Mouse (Mus musculus): ENCODE measurements around the gene Ap1m2. TPM values are rescaled to one million over a fixed set of nuclear protein-coding genes. Genes with fewer than 3 reads are reported as not detected.

The Ap1m2 gene
- total and polyA plus RNA-seq, 3 experiments = 1.0 TPM; not detected in 2

DNA sequence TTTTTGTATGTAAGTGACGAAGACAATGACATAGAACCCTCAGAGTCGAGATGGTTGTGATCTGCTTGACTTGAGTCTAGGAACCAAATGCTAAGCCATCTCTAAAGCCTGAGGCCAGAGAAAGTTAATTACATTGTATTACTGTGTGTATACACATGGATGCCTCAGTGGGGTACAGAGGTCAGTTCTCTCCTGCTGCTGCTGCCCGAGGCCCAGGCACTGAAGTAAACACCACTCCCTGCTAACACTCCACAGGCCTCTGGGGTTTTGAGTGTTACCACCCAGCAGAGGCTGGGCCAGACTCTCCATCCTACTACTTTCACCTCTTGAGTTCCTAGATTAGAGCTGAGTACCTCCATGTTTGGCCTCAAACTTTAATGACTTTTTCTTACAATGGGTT lies 28.1 kb downstream of the Ap1m2 start:
- H3K36me3 ChIP-seq (ENCODE audit: control insufficient read depth, insufficient read depth, low read length) = peaks cover 4% of the 10 kb centered on the region
- H3K79me2 ChIP-seq (replicated peaks; ENCODE audit: control insufficient read depth, insufficient read depth, low read length) = no peaks in the 10 kb centered on the region
- WGBS = 89% methylated on average over 3 of the region's 3 CpGs
- intact Hi-C loops (cut with DNase I) = loop anchor here (10.0 kb wide), 1 partner anchor 389 kb away; the partner anchor contains the start of gene Eif3g
- H3K27me3 ChIP-seq (ENCODE audit: control insufficient read depth, insufficient read depth, low read length) = no peaks in the 10 kb centered on the region
- H3K27ac ChIP-seq = no peak overlapping the region
- no peak overlapping the region for H3K9ac ChIP-seq (ENCODE audit: low read depth, low read length)
- H3K4me1 ChIP-seq (ENCODE audit: control insufficient read depth, insufficient read depth, low read length) = peaks cover 5% of the 10 kb centered on the region
- no peak for DNase-seq
- no peak overlapping the region for H3K4me3 ChIP-seq
- no peak for TF ChIP-seq EP300 (IDR thresholded peaks at IDR 0.05; ENCODE audit: insufficient read depth, low read depth, low read length)
- TF ChIP-seq POLR2A (IDR thresholded peaks at IDR 0.05; ENCODE audit: insufficient read depth, low read depth, low read length) = no peak
- TF ChIP-seq CTCF (IDR thresholded peaks at IDR 0.05) = no peak

- no peak for DNase-seq
- H3K27ac ChIP-seq = no peak overlapping the region
- WGBS = 89% methylated on average over 5 of the region's 5 CpGs
- intact Hi-C loops (cut with DNase I) = loop anchor here (10.0 kb wide), 1 partner anchor 389 kb away; the partner anchor contains the start of gene Eif3g
- peaks cover 5% of the 10 kb centered on the region for H3K4me1 ChIP-seq (ENCODE audit: control insufficient read depth, insufficient read depth, low read length)
- no peak overlapping the region for H3K4me3 ChIP-seq
- H3K9ac ChIP-seq (ENCODE audit: low read depth, low read length) = no peak overlapping the region
- TF ChIP-seq POLR2A (IDR thresholded peaks at IDR 0.05; ENCODE audit: insufficient read depth, low read depth, low read length) = no peak
- TF ChIP-seq EP300 (IDR thresholded peaks at IDR 0.05; ENCODE audit: insufficient read depth, low read depth, low read length) = no peak
- TF ChIP-seq CTCF (IDR thresholded peaks at IDR 0.05) = 0 out of 2 replicates have a peak, but pooled peaks have one; percentile 13
- peaks cover 2% of the 10 kb centered on the region for H3K36me3 ChIP-seq (ENCODE audit: control insufficient read depth, insufficient read depth, low read length)
- no peaks in the 10 kb centered on the region for H3K27me3 ChIP-seq (ENCODE audit: control insufficient read depth, insufficient read depth, low read length)
- no peaks in the 10 kb centered on the region for H3K79me2 ChIP-seq (replicated peaks; ENCODE audit: control insufficient read depth, insufficient read depth, low read length)
Observed at GRCm38 (mm10) chr9:21283591-21283990, 28.5 kb downstream of the Ap1m2 start.

GRCm38 (mm10) chr9:21277776-21278175 lies 34.4 kb downstream of the Ap1m2 start:
- no peak for TF ChIP-seq POLR2A (IDR thresholded peaks at IDR 0.05; ENCODE audit: insufficient read depth, low read depth, low read length)
- no peak for TF ChIP-seq EP300 (IDR thresholded peaks at IDR 0.05; ENCODE audit: insufficient read depth, low read depth, low read length)
- no peak for TF ChIP-seq CTCF (IDR thresholded peaks at IDR 0.05)
- WGBS = 81% methylated on average over 5 of the region's 5 CpGs
- Histone ChIP-seq H3K79me2 (replicated peaks; ENCODE audit: control insufficient read depth, insufficient read depth, low read length) (no peaks in the 10 kb centered on the region), H3K9ac (ENCODE audit: low read depth, low read length) (no peak overlapping the region), H3K27me3 (ENCODE audit: control insufficient read depth, insufficient read depth, low read length) (no peaks in the 10 kb centered on the region), H3K36me3 (ENCODE audit: control insufficient read depth, insufficient read depth, low read length) (no peaks in the 10 kb centered on the region; the same call in 1 of the 2 replicates), H3K4me1 (ENCODE audit: control insufficient read depth, insufficient read depth, low read length) (peaks cover 2% of the 10 kb centered on the region; the same call in 1 of the 2 replicates), H3K4me3 (no peak overlapping the region), H3K27ac (no peak overlapping the region)
- intact Hi-C loops (cut with DNase I) = no loop called here
- peak in 1 of 2 experiments; percentile 32 for DNase-seq

GRCm38 (mm10) chr9:21276307-21276706 lies 35.8 kb downstream of the Ap1m2 start:
- TF ChIP-seq POLR2A (IDR thresholded peaks at IDR 0.05; ENCODE audit: insufficient read depth, low read depth, low read length) (0 out of 2 replicates have a peak, but pooled peaks have one; percentile 9), EP300 (IDR thresholded peaks at IDR 0.05; ENCODE audit: insufficient read depth, low read depth, low read length) (no peak), CTCF (IDR thresholded peaks at IDR 0.05) (no peak)

DNA sequence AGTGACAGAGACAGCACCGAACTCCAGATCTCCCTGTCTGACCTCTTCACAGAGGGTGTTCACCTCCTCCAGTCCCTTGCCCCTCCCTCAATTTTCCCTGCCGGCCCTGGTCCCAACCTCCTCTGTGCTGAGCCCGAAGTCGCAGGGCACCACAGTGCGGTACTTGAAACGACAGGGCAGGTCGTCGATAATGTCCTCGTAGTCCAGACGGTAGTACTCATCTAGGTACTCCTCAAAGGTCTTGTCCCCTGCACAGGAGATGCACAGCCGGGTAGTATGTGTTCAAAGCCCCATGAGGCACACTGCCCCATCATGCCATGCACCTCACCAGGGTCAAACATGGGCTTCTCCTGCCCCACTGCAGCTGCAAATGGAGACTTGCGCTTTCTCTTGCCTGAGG lies 36.4 kb downstream of the Ap1m2 start:
- no peak overlapping the region for H3K4me3 ChIP-seq
- no peak overlapping the region for H3K9ac ChIP-seq (ENCODE audit: low read depth, low read length)
- TF ChIP-seq CTCF (IDR thresholded peaks at IDR 0.05) (no peak), POLR2A (IDR thresholded peaks at IDR 0.05; ENCODE audit: insufficient read depth, low read depth, low read length) (no peak), EP300 (IDR thresholded peaks at IDR 0.05; ENCODE audit: insufficient read depth, low read depth, low read length) (no peak)
- H3K36me3 ChIP-seq (ENCODE audit: control insufficient read depth, insufficient read depth, low read length) = no peaks in the 10 kb centered on the region; the same call in 1 of the 2 replicates
- WGBS = 85% methylated on average over 12 of the region's 12 CpGs
- no peak for DNase-seq
- intact Hi-C loops (cut with DNase I) = no loop called here
- H3K27ac ChIP-seq = no peak overlapping the region
- H3K27me3 ChIP-seq (ENCODE audit: control insufficient read depth, insufficient read depth, low read length) = no peaks in the 10 kb centered on the region
- peaks cover 2% of the 10 kb centered on the region; the same call in 1 of the 2 replicates for H3K4me1 ChIP-seq (ENCODE audit: control insufficient read depth, insufficient read depth, low read length)
- no peaks in the 10 kb centered on the region for H3K79me2 ChIP-seq (replicated peaks; ENCODE audit: control insufficient read depth, insufficient read depth, low read length)

More at GRCm38 (mm10) chr9:21276307-21276706, 35.8 kb downstream of the Ap1m2 start:
- DNase-seq = no peak
- Histone ChIP-seq H3K9ac (ENCODE audit: low read depth, low read length) (no peak overlapping the region), H3K27me3 (ENCODE audit: control insufficient read depth, insufficient read depth, low read length) (no peaks in the 10 kb centered on the region), H3K4me1 (ENCODE audit: control insufficient read depth, insufficient read depth, low read length) (peaks cover 2% of the 10 kb centered on the region; the same call in 1 of the 2 replicates), H3K36me3 (ENCODE audit: control insufficient read depth, insufficient read depth, low read length) (no peaks in the 10 kb centered on the region; the same call in 1 of the 2 replicates), H3K79me2 (replicated peaks; ENCODE audit: control insufficient read depth, insufficient read depth, low read length) (no peaks in the 10 kb centered on the region), H3K27ac (no peak overlapping the region), H3K4me3 (no peak overlapping the region)
- 74% methylated on average over 8 of the region's 8 CpGs for WGBS
- intact Hi-C loops (cut with DNase I) = no loop called here

- no peak for DNase-seq
- no peaks in the 10 kb centered on the region for H3K27me3 ChIP-seq (ENCODE audit: control insufficient read depth, insufficient read depth, low read length)
- peaks cover 2% of the 10 kb centered on the region; the same call in 1 of the 2 replicates for H3K4me1 ChIP-seq (ENCODE audit: control insufficient read depth, insufficient read depth, low read length)
- H3K79me2 ChIP-seq (replicated peaks; ENCODE audit: control insufficient read depth, insufficient read depth, low read length) = no peaks in the 10 kb centered on the region; the same call in 1 of the 2 replicates
- intact Hi-C loops (cut with DNase I) = no loop called here
- no peak overlapping the region for H3K27ac ChIP-seq
- WGBS = 75% methylated on average over 7 of the region's 7 CpGs
- H3K36me3 ChIP-seq (ENCODE audit: control insufficient read depth, insufficient read depth, low read length) = no peaks in the 10 kb centered on the region; the same call in 1 of the 2 replicates
- TF ChIP-seq CTCF (IDR thresholded peaks at IDR 0.05) = no peak
- no peak for TF ChIP-seq EP300 (IDR thresholded peaks at IDR 0.05; ENCODE audit: insufficient read depth, low read depth, low read length)
- TF ChIP-seq POLR2A (IDR thresholded peaks at IDR 0.05; ENCODE audit: insufficient read depth, low read depth, low read length) = no peak
- H3K9ac ChIP-seq (ENCODE audit: low read depth, low read length) = no peak overlapping the region
- H3K4me3 ChIP-seq = no peak overlapping the region
Observed at GRCm38 (mm10) chr9:21275013-21275710, 37.0 kb downstream of the Ap1m2 start.

All from heart, adult 2 months (tissue).